Mouse (Mus musculus): ENCODE measurements at regions not wholly inside any gene's neighbourhood (a gene's known extent, or its start where the extent isn't known, plus 50 kb on each side); places are given as distances from the start of the nearest gene placed in this dataset.

GRCm38 (mm10) chr3:150752787-150753186 lies 684.9 kb upstream of the Adgrl4 start:
- DNase-seq (ENCODE audit: low read depth, low spot score), result no peak

DNA sequence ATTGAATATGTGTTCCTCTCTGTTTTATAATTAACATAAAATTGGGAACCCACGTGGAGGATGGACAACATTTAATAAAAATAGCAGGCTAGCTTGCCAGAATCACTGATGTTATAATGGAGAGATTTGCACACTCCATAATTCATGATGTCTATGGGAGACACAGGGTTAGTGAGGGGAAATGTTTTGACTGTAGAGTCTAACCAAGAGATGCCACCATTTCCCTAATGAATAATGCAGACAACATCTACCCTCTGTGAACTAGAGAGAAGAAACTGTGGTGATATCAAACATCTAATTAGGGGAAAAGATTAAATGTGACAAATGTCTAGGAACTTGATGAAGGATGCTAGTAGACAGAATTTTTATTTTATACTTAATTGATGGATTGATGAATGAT lies 677.8 kb upstream of the Adgrl4 start:
- no peak for DNase-seq (ENCODE audit: low read depth, low spot score)

DNA sequence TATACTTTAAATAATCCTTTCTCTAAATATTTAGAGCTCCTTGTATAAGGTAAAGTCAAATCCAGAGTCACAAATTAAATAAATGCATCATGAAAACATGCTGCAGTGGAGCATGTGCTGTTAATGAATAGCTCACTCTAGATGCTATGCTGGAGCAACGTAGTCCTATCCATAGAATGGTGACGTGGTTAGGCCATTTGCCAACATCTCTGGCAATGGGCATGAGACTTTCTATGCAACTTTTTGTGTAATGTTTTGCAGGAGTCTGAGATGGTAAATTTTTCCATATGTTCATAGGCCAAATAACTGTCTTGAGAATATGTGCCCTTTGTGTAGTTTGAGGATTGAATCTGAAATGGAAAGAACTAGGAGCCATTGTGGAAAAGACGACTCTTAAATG lies 653.1 kb upstream of the Adgrl4 start:
- DNase-seq (ENCODE audit: low read depth, low spot score), result no peak

DNA sequence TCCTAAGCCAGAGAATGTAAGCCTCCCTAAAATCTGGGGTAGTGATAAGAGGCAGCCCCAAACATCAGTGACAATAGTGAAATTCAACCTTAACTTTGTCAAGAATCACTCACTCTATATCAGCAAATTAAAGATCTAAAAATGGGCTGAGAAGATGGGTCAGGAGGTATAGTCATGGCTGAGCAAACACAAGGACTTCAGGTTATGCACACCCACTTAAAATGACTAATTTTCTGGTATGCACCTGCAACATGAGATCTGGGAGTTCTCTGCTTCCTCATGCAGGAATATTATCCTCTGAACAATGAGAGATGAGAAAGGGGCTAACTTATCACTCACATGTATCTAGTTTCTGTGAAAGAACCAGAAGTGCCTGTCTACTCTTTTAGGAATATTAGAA lies 619.9 kb upstream of the Adgrl4 start:
- no peak for DNase-seq (ENCODE audit: low read depth, low spot score)

GRCm38 (mm10) chr3:150819369-150819768 lies 618.3 kb upstream of the Adgrl4 start:
- peak; percentile 66 for DNase-seq (ENCODE audit: low read depth, low spot score)

GRCm38 (mm10) chr3:150820039-150820438 lies 617.6 kb upstream of the Adgrl4 start:
- DNase-seq (ENCODE audit: low read depth, low spot score), result no peak

DNA sequence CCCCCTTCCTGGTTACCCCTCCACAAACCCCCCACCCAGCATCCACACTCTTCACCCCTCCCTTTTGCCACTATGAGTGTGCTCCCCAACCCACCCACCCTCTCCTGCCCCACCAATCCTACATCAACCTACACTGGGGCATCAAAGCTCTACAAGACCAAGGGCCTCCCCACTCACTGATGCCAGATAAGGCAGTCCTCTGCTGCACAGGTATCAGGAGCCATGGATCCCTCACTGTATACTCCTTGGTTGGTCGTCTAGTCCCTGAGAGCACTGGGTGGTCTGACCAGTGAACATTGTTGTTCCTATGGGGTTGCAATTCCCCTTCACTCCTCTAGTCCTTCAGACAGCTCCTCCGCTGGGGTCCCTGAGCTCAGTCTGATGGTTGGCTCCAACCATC lies 591.7 kb upstream of the Adgrl4 start:
- DNase-seq (ENCODE audit: low read depth, low spot score), result no peak

GRCm38 (mm10) chr3:150852107-150852506 lies 585.6 kb upstream of the Adgrl4 start:
- no peak for DNase-seq (ENCODE audit: low read depth, low spot score)

DNA sequence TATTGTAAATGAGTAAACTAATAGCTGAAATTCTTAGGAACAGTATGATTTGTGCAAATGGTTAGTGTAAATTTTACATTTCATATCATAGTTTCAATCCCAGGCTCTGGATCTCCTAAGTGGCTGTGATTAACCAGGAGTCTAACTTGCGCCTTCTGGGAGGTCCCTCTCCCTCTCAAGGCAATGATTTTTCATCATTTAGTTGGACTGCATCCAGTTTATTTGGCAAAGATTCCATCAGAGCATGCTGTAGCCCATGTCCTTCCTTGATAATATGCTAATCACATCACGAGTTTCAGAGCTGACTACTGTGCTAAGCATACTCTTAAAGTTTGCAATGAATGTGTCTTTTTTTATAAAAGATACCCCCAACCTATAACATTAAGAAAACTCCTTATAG lies 541.0 kb upstream of the Adgrl4 start:
- DNase-seq (ENCODE audit: low read depth, low spot score), result no peak

DNA sequence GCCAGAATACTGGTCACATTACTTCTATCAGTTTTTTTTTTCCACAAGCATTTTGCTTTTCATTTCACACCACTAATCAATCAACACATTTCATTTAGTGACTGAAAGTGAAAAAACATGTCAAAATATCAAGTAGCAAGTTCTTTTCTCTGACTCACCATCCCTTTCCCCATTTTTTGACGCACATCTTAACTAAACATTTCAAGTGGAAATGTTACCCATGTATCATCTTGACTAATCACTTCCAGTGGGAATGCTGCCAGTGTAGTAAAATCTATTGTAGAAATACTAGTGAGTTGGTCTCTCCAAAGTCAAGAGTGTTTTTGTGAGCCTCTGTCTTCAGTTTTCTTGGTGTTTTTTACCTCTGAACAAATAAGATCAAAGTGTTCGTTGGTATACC lies 527.6 kb upstream of the Adgrl4 start:
- no peak for DNase-seq (ENCODE audit: low read depth, low spot score)

GRCm38 (mm10) chr3:150954897-150955296 lies 482.8 kb upstream of the Adgrl4 start:
- DNase-seq (ENCODE audit: low read depth, low spot score), result no peak

DNA sequence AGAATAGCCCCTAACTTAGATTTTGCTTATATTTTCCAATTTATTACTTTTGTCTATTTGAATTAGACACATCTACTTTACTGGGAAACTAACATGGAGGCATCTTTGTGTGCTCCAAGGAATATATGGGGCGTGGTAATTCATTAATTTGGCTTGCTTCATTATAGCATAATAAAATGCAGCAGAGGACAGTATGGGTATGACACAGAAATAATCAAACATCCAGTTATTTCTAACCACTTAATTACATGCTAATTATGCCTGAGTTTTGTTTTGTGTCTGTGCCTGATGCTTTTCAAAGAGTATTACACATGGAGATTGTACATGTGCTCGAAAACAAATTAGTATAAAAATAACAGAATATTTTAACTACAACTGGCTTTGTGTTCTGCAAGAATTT lies 438.0 kb upstream of the Adgrl4 start:
- DNase-seq (ENCODE audit: low read depth, low spot score), result no peak

- no peak for DNase-seq (ENCODE audit: low read depth, low spot score)
Measured at GRCm38 (mm10) chr3:151000217-151000616, 437.5 kb upstream of the Adgrl4 start.

- peak; percentile 43 for DNase-seq (ENCODE audit: low read depth, low spot score)
Measured at GRCm38 (mm10) chr3:151001881-151002412, 435.7 kb upstream of the Adgrl4 start.

- DNase-seq (ENCODE audit: low read depth, low spot score), result peak; percentile 20
Measured at GRCm38 (mm10) chr3:151003524-151003923, 434.2 kb upstream of the Adgrl4 start.

DNA sequence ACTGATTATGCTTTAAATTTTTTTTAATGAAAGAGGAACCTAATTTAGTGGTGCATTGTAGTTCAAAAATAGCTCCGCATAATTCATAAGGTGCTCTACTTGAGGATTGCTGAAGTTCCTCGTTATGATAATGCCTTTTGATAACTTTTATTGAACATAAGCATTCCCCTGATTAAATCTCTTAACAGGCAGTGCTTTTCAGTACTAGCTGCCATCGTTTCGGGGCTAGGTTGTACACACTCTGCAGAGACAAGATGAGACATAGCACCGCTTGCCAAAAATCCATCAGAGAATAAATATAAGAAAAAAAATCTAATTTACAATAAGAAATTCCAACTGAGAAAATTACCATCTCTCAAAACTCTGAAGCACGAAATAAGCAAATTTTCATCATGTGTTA lies 433.7 kb upstream of the Adgrl4 start:
- DNase-seq (ENCODE audit: low read depth, low spot score), result no peak

DNA sequence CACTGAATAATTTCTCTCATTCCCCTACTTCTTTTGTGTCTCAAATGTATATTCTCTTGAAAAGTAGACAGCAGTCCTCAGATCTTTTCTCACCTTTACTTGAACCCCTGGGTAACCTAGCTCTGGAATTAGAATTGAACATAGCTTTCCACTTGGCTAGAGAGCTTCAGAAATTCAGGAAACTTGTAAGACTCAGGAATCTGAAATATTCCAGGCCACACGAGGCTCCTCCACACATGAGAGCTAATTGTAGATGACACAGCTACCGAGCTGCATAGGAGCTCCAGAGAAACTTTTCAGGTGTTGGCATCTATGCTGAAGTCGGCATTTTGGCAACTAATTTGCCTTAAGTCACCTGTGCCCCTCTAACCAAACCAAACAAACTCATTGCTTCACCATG lies 417.7 kb upstream of the Adgrl4 start:
- DNase-seq (ENCODE audit: low read depth, low spot score), result no peak

DNA sequence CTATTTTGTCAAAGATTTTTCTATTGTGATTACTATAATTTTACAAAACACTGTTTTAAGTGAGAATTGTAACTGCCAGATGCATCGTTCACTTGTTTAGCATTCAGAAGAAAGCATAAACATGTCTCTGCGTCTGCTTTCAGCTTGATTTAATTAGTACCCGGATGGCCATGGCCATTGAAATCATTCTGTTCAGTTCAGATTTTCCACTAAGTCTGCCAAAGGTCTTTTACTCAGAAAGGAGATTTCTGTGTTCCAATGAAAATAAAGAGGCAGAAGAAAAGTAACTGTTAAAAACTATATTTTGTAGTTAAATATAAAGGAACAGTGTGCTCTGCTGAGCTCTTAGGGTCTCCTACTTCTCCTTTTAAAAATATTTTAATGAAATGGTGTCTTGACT lies 380.2 kb upstream of the Adgrl4 start:
- DNase-seq (ENCODE audit: low read depth, low spot score), result no peak

- DNase-seq (ENCODE audit: low read depth, low spot score), result no peak
Measured at GRCm38 (mm10) chr3:151072322-151072721, 365.4 kb upstream of the Adgrl4 start.

DNA sequence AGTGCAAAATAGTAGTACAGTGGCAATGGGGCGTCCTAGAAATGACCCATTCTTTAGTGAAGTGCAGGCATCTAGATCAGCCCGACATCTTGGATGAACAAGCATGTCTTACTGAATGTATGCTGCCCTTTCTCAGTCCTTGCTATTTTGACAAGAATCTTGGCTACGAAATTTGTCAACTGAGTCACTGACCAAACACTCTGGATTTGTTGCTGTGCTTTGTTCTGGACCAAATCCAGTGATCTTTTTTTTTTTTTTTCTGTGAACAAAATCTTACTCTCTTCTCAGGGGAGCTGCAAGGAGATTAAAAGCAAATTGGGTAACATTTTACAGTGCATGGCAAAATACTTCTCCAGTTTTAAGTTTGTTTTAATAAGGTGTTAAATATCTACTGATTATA lies 320.9 kb upstream of the Adgrl4 start:
- DNase-seq (ENCODE audit: low read depth, low spot score), result no peak

DNA sequence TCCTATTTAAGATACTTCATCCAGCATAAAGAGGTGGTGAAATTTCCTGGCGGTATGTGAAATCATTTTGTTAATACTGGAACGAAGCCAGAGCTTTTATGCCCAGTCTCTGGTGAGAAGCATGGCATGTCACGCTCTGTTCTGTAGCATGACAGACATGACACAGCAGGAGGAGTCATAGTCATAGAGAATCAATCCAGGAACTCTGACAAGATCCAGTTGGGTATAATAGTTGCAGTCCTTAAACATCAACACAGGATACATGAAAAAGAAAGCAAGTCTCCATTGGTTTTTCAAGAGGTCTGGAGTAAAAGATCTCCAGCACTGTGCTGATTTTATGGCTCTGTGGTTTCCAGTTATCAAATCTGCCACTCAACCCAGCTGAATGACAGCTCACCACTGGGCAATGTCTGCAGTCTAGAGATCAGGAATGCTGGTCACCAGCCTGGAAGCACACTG lies 320.1 kb upstream of the Adgrl4 start:
- DNase-seq (ENCODE audit: low read depth, low spot score), result no peak

- DNase-seq (ENCODE audit: low read depth, low spot score), result no peak
Measured at GRCm38 (mm10) chr3:151124131-151124530, 313.6 kb upstream of the Adgrl4 start.

DNA sequence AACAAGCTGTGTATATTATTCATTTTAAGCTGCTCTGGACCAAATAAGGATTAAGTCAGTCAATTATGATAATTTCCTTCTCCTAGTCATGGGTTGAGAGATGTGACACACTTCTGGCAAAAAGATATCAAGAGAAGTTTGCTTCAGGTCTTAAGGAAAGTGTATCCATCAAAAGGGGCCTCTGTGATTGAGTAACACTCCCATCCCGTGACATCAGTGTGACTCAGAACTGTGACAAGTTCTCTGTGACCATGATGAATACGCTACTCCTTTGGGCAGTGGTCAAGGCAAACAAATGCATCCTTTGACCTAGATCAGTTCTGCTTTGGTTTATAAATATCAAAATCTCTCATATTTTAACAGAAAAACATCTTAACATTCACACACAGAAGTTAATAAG lies 290.8 kb upstream of the Adgrl4 start:
- DNase-seq (ENCODE audit: low read depth, low spot score), result no peak

GRCm38 (mm10) chr3:151153340-151153739 lies 284.3 kb upstream of the Adgrl4 start:
- no peak for DNase-seq (ENCODE audit: low read depth, low spot score)

All from brain, embryonic 18.5 days (tissue).